Mouse (Mus musculus): ENCODE data around the gene Ap4s1. TPM values are rescaled to one million over a fixed set of nuclear protein-coding genes. Genes with fewer than 3 reads are reported as not detected.
"Not testable (repeated sequence)": the region's sequence is repeated elsewhere in the genome, so short reads cannot be mapped to it uniquely, and the experiment has no call there.

Gene Ap4s1
- 10 to 100 TPM; 51.9 to 55.4 TPM for total RNA-seq (2021)

- peak; percentile 70 to 83 for DNase-seq (ENCODE audit: low spot score in 2 of 2)
- intact Hi-C loops (cut with DNase I) = loop anchor here (2.0 to 5.0 kb wide), 2 partner anchors 18 to 36 kb away; no protein-coding TSS in a partner anchor
Measured at GRCm38 (mm10) chr12:51690893-51691844, at the start of gene Ap4s1. Gene Ap4s1 (plus strand): TSS chr12:51691033.

- no peak for DNase-seq (ENCODE audit: low spot score in 2 of 2)
- intact Hi-C loops (cut with DNase I) = no loop called here
Measured at GRCm38 (mm10) chr12:51641871-51642270, 49.0 kb upstream of the Ap4s1 start.

- DNase-seq (ENCODE audit: low spot score in 2 of 2); intact Hi-C loops (cut with DNase I): not testable (repeated sequence)
Measured at GRCm38 (mm10) chr12:51649401-51649800, 41.4 kb upstream of the Ap4s1 start.

- DNase-seq (ENCODE audit: low spot score in 2 of 2) = no peak
- intact Hi-C loops (cut with DNase I) = no loop called here
Measured at GRCm38 (mm10) chr12:51655944-51656465, 34.8 kb upstream of the Ap4s1 start.

GRCm38 (mm10) chr12:51663011-51663410, 27.8 kb upstream of the Ap4s1 start:
- no peak for DNase-seq (ENCODE audit: low spot score in 2 of 2)
- intact Hi-C loops (cut with DNase I) = no loop called here

- intact Hi-C loops (cut with DNase I) = no loop called here
- DNase-seq (ENCODE audit: low spot score in 2 of 2) = no peak
Measured at GRCm38 (mm10) chr12:51663908-51664307, 26.9 kb upstream of the Ap4s1 start.

GRCm38 (mm10) chr12:51666708-51667430, 24.0 kb upstream of the Ap4s1 start:
- intact Hi-C loops (cut with DNase I) = loop anchor here (5.0 kb wide), 1 partner anchor 70 kb away; no protein-coding TSS in a partner anchor
- DNase-seq (ENCODE audit: low spot score in 2 of 2) = no peak

GRCm38 (mm10) chr12:51671231-51671891, 19.5 kb upstream of the Ap4s1 start:
- intact Hi-C loops (cut with DNase I) = no loop called here
- no peak for DNase-seq (ENCODE audit: low spot score in 2 of 2)

- DNase-seq (ENCODE audit: low spot score in 2 of 2) = no peak
- intact Hi-C loops (cut with DNase I) = no loop called here
Measured at GRCm38 (mm10) chr12:51673270-51673669, 17.6 kb upstream of the Ap4s1 start.

GRCm38 (mm10) chr12:51676442-51676841, 14.4 kb upstream of the Ap4s1 start:
- intact Hi-C loops (cut with DNase I) = no loop called here

GRCm38 (mm10) chr12:51678844-51679243, 12.0 kb upstream of the Ap4s1 start:
- no peak for DNase-seq (ENCODE audit: low spot score in 2 of 2)

More at GRCm38 (mm10) chr12:51676442-51676841, 14.4 kb upstream of the Ap4s1 start:
- DNase-seq (ENCODE audit: low spot score in 2 of 2) = no peak

GRCm38 (mm10) chr12:51688546-51688945, 2.3 kb upstream of the Ap4s1 start:
- intact Hi-C loops (cut with DNase I) = no loop called here

More at GRCm38 (mm10) chr12:51678844-51679243, 12.0 kb upstream of the Ap4s1 start:
- intact Hi-C loops (cut with DNase I) = no loop called here

GRCm38 (mm10) chr12:51691845-51692632, 1.2 kb downstream of the Ap4s1 start, which contains the start of gene Strn3:
Gene Strn3 (minus strand): TSS chr12:51691897.
- peak; percentile 97 to 98 for DNase-seq (ENCODE audit: low spot score in 2 of 2)
- intact Hi-C loops (cut with DNase I) = loop anchor here (2.0 to 5.0 kb wide), 2 partner anchors 17 to 35 kb away; no protein-coding TSS in a partner anchor

More at GRCm38 (mm10) chr12:51688546-51688945, 2.3 kb upstream of the Ap4s1 start:
- DNase-seq (ENCODE audit: low spot score in 2 of 2) = no peak

- intact Hi-C loops (cut with DNase I) = loop anchor here (5.0 kb wide), 1 partner anchor 34 kb away; no protein-coding TSS in a partner anchor
- not testable (repeated sequence) for DNase-seq (ENCODE audit: low spot score in 2 of 2)
Measured at GRCm38 (mm10) chr12:51692870-51693269, 2.0 kb downstream of the Ap4s1 start.

GRCm38 (mm10) chr12:51693419-51693818, 2.6 kb downstream of the Ap4s1 start:
- no peak for DNase-seq (ENCODE audit: low spot score in 2 of 2)
- intact Hi-C loops (cut with DNase I) = loop anchor here (5.0 kb wide), 1 partner anchor 34 kb away; no protein-coding TSS in a partner anchor

GRCm38 (mm10) chr12:51694096-51694495, 3.3 kb downstream of the Ap4s1 start:
- intact Hi-C loops (cut with DNase I) = loop anchor here (5.0 kb wide), 1 partner anchor 33 kb away; no protein-coding TSS in a partner anchor
- no peak for DNase-seq (ENCODE audit: low spot score in 2 of 2)

GRCm38 (mm10) chr12:51694966-51695365, 4.1 kb downstream of the Ap4s1 start:
- intact Hi-C loops (cut with DNase I) = loop anchor here (5.0 kb wide), 1 partner anchor 32 kb away; no protein-coding TSS in a partner anchor
- DNase-seq (ENCODE audit: low spot score in 2 of 2) = no peak

GRCm38 (mm10) chr12:51696157-51696556, 5.3 kb downstream of the Ap4s1 start:
- intact Hi-C loops (cut with DNase I) = no loop called here
- DNase-seq (ENCODE audit: low spot score in 2 of 2) = no peak

Data from left cerebral cortex, postnatal 25 days (tissue).